ENCODE assay signal across 8 mouse cellular contexts in genomic region chr13:23464841-23465366, GRCm38 (mm10). TPM values are rescaled to one million over a fixed set of nuclear protein-coding genes. Genes with fewer than 3 reads are reported as not detected.
DNase-seq lines count a peak whose midpoint lies in the region; ATAC-seq and TF ChIP-seq lines count a peak whose summit lies in the region.

No protein-coding gene starts in this region.

- H3K9ac ChIP-seq in limb, embryonic 11.5 days (ENCODE audit: low read length) = peak overlapping the region; percentile 27; the same call in 1 of the 2 replicates
- peak overlapping the region; percentile 60 for H3K9ac ChIP-seq in neural tube, embryonic 15.5 days (replicated peaks)

- 0 out of 2 replicates have a peak, but pooled peaks have one; percentile 36 for ATAC-seq in erythroblast, adult 5-6 weeks (replicated peaks; ENCODE audit: low FRiP score, poor library complexity, severe bottlenecking)
- ATAC-seq in limb, embryonic 11.5 days (ENCODE audit: insufficient number of reproducible peaks, low FRiP score, low TSS enrichment, low read depth) = 0 out of 2 replicates have a peak, but pooled peaks have one; percentile 45
- no peak for ATAC-seq in neural tube, embryonic 15.5 days (ENCODE audit: low FRiP score)

- H3K9me3 ChIP-seq in limb, embryonic 11.5 days (ENCODE audit: control insufficient read depth, low read length) = no peaks in the 10 kb centered on the region
- H3K9me3 ChIP-seq in neural tube, embryonic 15.5 days (replicated peaks) = no peaks in the 10 kb centered on the region

- H3K27me3 ChIP-seq in spleen, adult 2 months (ENCODE audit: control insufficient read depth, insufficient read depth, low read length) = peaks cover 3% of the 10 kb centered on the region
- no peaks in the 10 kb centered on the region for H3K27me3 ChIP-seq in limb, embryonic 11.5 days (ENCODE audit: control insufficient read depth, insufficient read depth, low read length)
- H3K27me3 ChIP-seq in neural tube, embryonic 15.5 days (replicated peaks) = peaks cover 10% of the 10 kb centered on the region

- H3K4me3 ChIP-seq in spleen, adult 2 months (ENCODE audit: extremely low read depth, insufficient read depth, insufficient read length) = peak overlapping the region; percentile 31
- H3K4me3 ChIP-seq in limb, embryonic 11.5 days (ENCODE audit: low read depth, low read length) = peak overlapping the region; percentile 45
- H3K4me3 ChIP-seq in neural tube, embryonic 15.5 days (replicated peaks) = peak overlapping the region; percentile 64

- H3K4me2 ChIP-seq in limb, embryonic 11.5 days (ENCODE audit: low read depth, severe bottlenecking) = peak overlapping the region; percentile 87
- H3K4me2 ChIP-seq in neural tube, embryonic 15.5 days = peak overlapping the region; percentile 83

- H3K27ac ChIP-seq in spleen, adult 2 months (ENCODE audit: insufficient read depth, low read length) = no peak overlapping the region
- no peak overlapping the region for H3K27ac ChIP-seq in limb, embryonic 11.5 days (replicated peaks; ENCODE audit: low read depth, low read length)
- no peak overlapping the region for H3K27ac ChIP-seq in neural tube, embryonic 15.5 days (replicated peaks)

- TF ChIP-seq CTCF in spleen, adult 2 months (IDR thresholded peaks at IDR 0.05; ENCODE audit: extremely low read depth, insufficient read depth, insufficient read length, insufficient replicate concordance) = no peak

- H3K4me1 ChIP-seq in spleen, adult 2 months (ENCODE audit: control insufficient read depth, insufficient read depth, insufficient read length) = peaks cover 5% of the 10 kb centered on the region
- peaks cover 4% of the 10 kb centered on the region; the same call in 1 of the 2 replicates for H3K4me1 ChIP-seq in limb, embryonic 11.5 days (ENCODE audit: control insufficient read depth, insufficient read depth, low read length)
- peaks cover 18% of the 10 kb centered on the region for H3K4me1 ChIP-seq in neural tube, embryonic 15.5 days

- no peak for TF ChIP-seq POLR2A in spleen, adult 2 months (IDR thresholded peaks at IDR 0.05; ENCODE audit: low read depth, low read length)

- intact Hi-C loops in left cerebral cortex, postnatal 36 days (cut with DNase I) = loop anchor here (5.0 kb wide), 1 partner anchor 37 kb away; no protein-coding TSS in a partner anchor

- H3K36me3 ChIP-seq in spleen, adult 2 months (ENCODE audit: control insufficient read depth, insufficient read depth, low read length) = no peaks in the 10 kb centered on the region
- H3K36me3 ChIP-seq in limb, embryonic 11.5 days (ENCODE audit: control insufficient read depth, insufficient read depth, low read length) = no peaks in the 10 kb centered on the region
- H3K36me3 ChIP-seq in neural tube, embryonic 15.5 days = no peaks in the 10 kb centered on the region

- 8% methylated on average over 11 of the region's 11 CpGs for WGBS in spleen, adult 2 months
- WGBS in limb, embryonic 11.5 days = 2% methylated on average over 11 of the region's 11 CpGs
- WGBS in neural tube, embryonic 15.5 days = 6% methylated on average over 11 of the region's 11 CpGs

- DNase-seq in spleen, adult 2 months (ENCODE audit: low read depth in 1 of 2, low spot score in 2 of 2) = no peak
- no peak for DNase-seq in spleen, postnatal 36 days (ENCODE audit: low spot score in 2 of 2)
- peak; percentile 33 for DNase-seq in limb, embryonic 11.5 days (ENCODE audit: low spot score)
- no peak for DNase-seq in yolk sac, embryonic 10.5 days (ENCODE audit: low spot score)
- no peak for DNase-seq in left cerebral cortex, postnatal 36 days (ENCODE audit: low spot score in 2 of 2)
- no peak for DNase-seq in gastrocnemius, adult 18-20 months (ENCODE audit: low spot score)

RNA-seq across cellular contexts. Expression of gene Btn1a1, which starts 0.8 kb away (rescaled TPM):
- polyA plus RNA-seq in spleen, adult 2 months (2012; rRNA removed) = 0.19 and 0.56 TPM in 2 replicates
- 4.2 and 4.4 TPM in 2 replicates for total RNA-seq in erythroblast, adult 5-6 weeks (2015; ENCODE audit: low replicate concordance)
- 6.5 and 15.5 TPM in 2 replicates for total RNA-seq in erythroblast, adult 5-6 weeks (2017; ENCODE audit: low replicate concordance)
- not detected in 2 replicates for polyA plus RNA-seq in limb, embryonic 11.5 days (2014; fragmentation: Nextera tagmentation; extraction: Ambion mirVana)
- polyA plus RNA-seq in neural tube, embryonic 15.5 days (2015; fragmentation: Nextera tagmentation; extraction: Ambion mirVana) = 0.15 TPM in 1 of 2 replicates, not detected in the other
- total RNA-seq in left cerebral cortex, postnatal 36 days (2021) = not detected
- total RNA-seq in gastrocnemius, adult 18-20 months (2021) = not detected

RNA-seq across cellular contexts. Expression of gene Btn2a2, which starts 23.8 kb away (rescaled TPM):
- 0.04 TPM in 1 of 2 replicates, not detected in the other for polyA plus RNA-seq in spleen, adult 2 months (2012; rRNA removed)
- not detected in 2 replicates for total RNA-seq in erythroblast, adult 5-6 weeks (2015; ENCODE audit: low replicate concordance)
- not detected in 2 replicates for total RNA-seq in erythroblast, adult 5-6 weeks (2017; ENCODE audit: low replicate concordance)
- 1.3 and 2.2 TPM in 2 replicates for polyA plus RNA-seq in limb, embryonic 11.5 days (2014; fragmentation: Nextera tagmentation; extraction: Ambion mirVana)
- 0.14 and 0.22 TPM in 2 replicates for polyA plus RNA-seq in neural tube, embryonic 15.5 days (2015; fragmentation: Nextera tagmentation; extraction: Ambion mirVana)
- total RNA-seq in left cerebral cortex, postnatal 36 days (2021) = 1 to 10 TPM in 1 of 2 experiments, under 1 TPM in 1; 0.93 to 1.5 TPM
- total RNA-seq in gastrocnemius, adult 18-20 months (2021) = not detected

RNA-seq across cellular contexts. Expression of gene Abt1, which starts 41.2 kb away (rescaled TPM):
- polyA plus RNA-seq in spleen, adult 2 months (2012; rRNA removed) = 1.8 TPM in 2 replicates
- total RNA-seq in erythroblast, adult 5-6 weeks (2015; ENCODE audit: low replicate concordance) = 1.7 and 1.9 TPM in 2 replicates
- 1.4 and 1.7 TPM in 2 replicates for total RNA-seq in erythroblast, adult 5-6 weeks (2017; ENCODE audit: low replicate concordance)
- 16.3 and 17.4 TPM in 2 replicates for polyA plus RNA-seq in limb, embryonic 11.5 days (2014; fragmentation: Nextera tagmentation; extraction: Ambion mirVana)
- polyA plus RNA-seq in neural tube, embryonic 15.5 days (2015; fragmentation: Nextera tagmentation; extraction: Ambion mirVana) = 9.3 and 10.3 TPM in 2 replicates
- total RNA-seq in left cerebral cortex, postnatal 36 days (2021) = 1 to 10 TPM; 8.4 to 8.5 TPM
- total RNA-seq in gastrocnemius, adult 18-20 months (2021) = 1 to 10 TPM; 3.8 to 4.2 TPM

Comparison
In these comparisons a context has a peak if more than half of its experiments do, and no peak if none do; other contexts are left out.
1. RNA of gene Btn1a1, which starts 0.8 kb away (total RNA-seq): 4.2 to 15.5 TPM in erythroblast, adult 5-6 weeks; not detected in left cerebral cortex, postnatal 36 days and not detected in gastrocnemius, adult 18-20 months; every median in the first group is over 4 times any median in the second.
2. Peak in every context shown above with its lines, with median percentiles within 50 percentile points of each other: H3K4me3 ChIP-seq.